Mouse (Mus musculus) subcutaneous adipose tissue, adult 2 months (tissue): Measurements from ENCODE around the gene Hlf. TPM values are rescaled to one million over a fixed set of nuclear protein-coding genes. Genes with fewer than 3 reads are reported as not detected.

ENCODE experiments used
- polyA plus RNA-seq: library from polyadenylated mRNA; depleted of rRNA; stranded (reverse); fragments of >200 nt; gene quantifications from 2 replicates; pipeline ENCODE4 v1.2.3, GENCODE M21; 2012; ENCODE audit warnings: low replicate concordance; rRNA removed

Hlf gene
- 3.6 and 8.7 TPM in 2 replicates for polyA plus RNA-seq

DNA sequence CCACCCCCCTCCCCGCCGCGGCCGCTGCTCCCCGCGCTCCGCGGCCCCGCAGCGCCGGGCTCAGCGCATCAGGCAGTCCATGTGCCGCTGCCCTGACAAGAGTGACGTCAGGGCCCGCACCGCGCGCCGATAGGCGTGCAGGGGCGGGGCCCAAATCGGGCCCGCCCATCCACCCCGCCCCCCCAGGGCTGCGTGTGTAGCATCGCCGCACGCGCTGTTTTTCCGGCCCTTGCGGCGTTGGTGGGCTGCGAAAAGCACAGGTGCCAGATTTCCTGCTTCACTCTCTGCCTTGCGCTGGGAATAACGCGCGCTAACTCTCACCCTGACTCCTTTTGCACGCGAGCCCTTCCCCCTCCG lies at the start of gene Hlf:
Gene Hlf (minus strand): TSS at position 79 of the 357 bp plus-strand sequence.

Other genes with a start within 250 kb of the Hlf start
- 16.1 and 48.6 TPM in 2 replicates for gene Gm45716, start 203.2 kb downstream of the Hlf start, polyA plus RNA-seq
- 307 and 781 TPM in 2 replicates for gene Mmd, start 141.4 kb downstream of the Hlf start, polyA plus RNA-seq
- 2.8 and 5.4 TPM in 2 replicates for gene Stxbp4, start 247.2 kb upstream of the Hlf start, polyA plus RNA-seq
- gene Cox11, start 247.3 kb upstream of the Hlf start, polyA plus RNA-seq: 6.8 and 11.7 TPM in 2 replicates